Comparison of ENCODE assay signal across 23 mouse cellular contexts in the genomic region with DNA sequence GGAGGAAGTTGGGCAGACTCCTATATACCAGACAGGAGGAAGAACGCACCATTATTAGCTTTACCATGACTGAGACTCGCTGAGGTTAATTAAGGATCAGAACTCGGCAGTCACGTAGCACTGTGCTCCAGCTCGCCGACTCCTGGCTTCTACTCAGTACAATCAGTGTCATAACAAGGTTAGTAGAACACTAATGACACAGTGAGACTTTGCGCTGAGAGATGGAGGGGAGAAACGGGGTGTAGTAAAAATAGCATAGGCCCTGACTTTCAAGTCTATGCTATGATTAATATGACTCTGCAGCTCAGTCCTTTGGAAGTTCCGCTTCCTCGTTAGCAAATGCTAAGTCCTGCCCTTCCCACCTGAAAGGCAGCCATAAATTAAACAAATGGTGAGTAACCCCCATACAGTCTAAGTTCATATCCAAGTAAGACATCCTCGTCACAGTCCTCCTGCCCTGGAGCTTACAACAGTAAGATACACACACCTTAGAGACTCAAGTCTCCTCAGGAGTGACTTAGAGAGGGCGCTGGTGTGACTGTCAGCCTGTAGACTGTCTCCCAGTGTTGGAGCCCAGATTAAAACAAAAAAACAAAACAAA. TPM values are rescaled to one million over a fixed set of nuclear protein-coding genes. Genes with fewer than 3 reads are reported as not detected.
DNase-seq lines count a peak whose midpoint lies in the region; ATAC-seq and TF ChIP-seq lines count a peak whose summit lies in the region.
"Had no signal": no experiment of that assay in that cellular context is flagged by ENCODE, and none has a peak within 500 bp of the region (broad histone marks: within the 10 kb centered on the region; RNA-seq: fewer than 3 reads in every experiment).

No protein-coding gene starts in this region.

- no peak overlapping the region for H3K4me2 ChIP-seq in intestine, embryonic 15.5 days (replicated peaks)
- H3K4me2 ChIP-seq: embryonic facial prominence, embryonic 15.5 days; heart, embryonic 13.5 days; hindbrain, embryonic 15.5 days; limb, embryonic 15.5 days; liver, embryonic 15.5 days; midbrain, embryonic 15.5 days had no signal

- no peak for TF ChIP-seq CTCF in layer of hippocampus, adult 2 months (conservative IDR thresholded peaks at IDR 0.05)

- no peak overlapping the region for H3K4me3 ChIP-seq in layer of hippocampus, adult 2 months
- H3K4me3 ChIP-seq in intestine, embryonic 15.5 days (replicated peaks) = no peak overlapping the region
- H3K4me3 ChIP-seq: embryonic facial prominence, embryonic 15.5 days; heart, embryonic 13.5 days; hindbrain, embryonic 15.5 days; limb, embryonic 15.5 days; liver, embryonic 15.5 days; megakaryocyte, embryonic 14.5 days; midbrain, embryonic 15.5 days; myocyte had no signal

- H3K4me1 ChIP-seq in intestine, embryonic 15.5 days (replicated peaks) = no peaks in the 10 kb centered on the region
- H3K4me1 ChIP-seq: limb, embryonic 15.5 days; liver, embryonic 15.5 days had no signal

- no peaks in the 10 kb centered on the region for H3K27me3 ChIP-seq in intestine, embryonic 15.5 days (replicated peaks)
- H3K27me3 ChIP-seq: embryonic facial prominence, embryonic 15.5 days; heart, embryonic 13.5 days; hindbrain, embryonic 15.5 days; limb, embryonic 15.5 days; liver, embryonic 15.5 days; megakaryocyte, embryonic 14.5 days; midbrain, embryonic 15.5 days had no signal

- 0 out of 2 replicates have a peak, but pooled peaks cover 3% of the 10 kb centered on the region for H3K36me3 ChIP-seq in intestine, embryonic 15.5 days

- peak; percentile 20 for DNase-seq in gastrocnemius, adult 18-20 months (ENCODE audit: low spot score)
- DNase-seq in gastrocnemius, postnatal 10 days = no peak
- DNase-seq in layer of hippocampus, adult 2 months (ENCODE audit: low spot score in 2 of 2) = no peak
- DNase-seq in layer of hippocampus, adult 18-20 months (ENCODE audit: low spot score in 2 of 2) = no peak
- no peak for DNase-seq in spleen, postnatal 36 days (ENCODE audit: low spot score in 2 of 2)
- DNase-seq in lung, postnatal 4 days = no peak
- DNase-seq in spleen, postnatal 4 days (ENCODE audit: low spot score in 2 of 2) = no peak
- DNase-seq: B cell, adult 2 months; cerebellum, adult 18-20 months; cerebellum, postnatal 25 days; kidney, adult 11 months; kidney, postnatal 10 days; thymus, postnatal 14 days had no signal

- H3K9ac ChIP-seq in intestine, embryonic 15.5 days = no peak overlapping the region
- H3K9ac ChIP-seq: embryonic facial prominence, embryonic 15.5 days; heart, embryonic 13.5 days; hindbrain, embryonic 15.5 days; limb, embryonic 15.5 days; liver, embryonic 15.5 days; midbrain, embryonic 15.5 days had no signal

- 78% methylated on average over 12 of the region's 12 CpGs for WGBS in intestine, embryonic 15.5 days

- peak; percentile 17; the same call in 1 of the 2 replicates for ATAC-seq in intestine, embryonic 15.5 days
- ATAC-seq: lung, postnatal 0 days; midbrain, embryonic 15.5 days had no signal

- no peaks in the 10 kb centered on the region for H3K9me3 ChIP-seq in intestine, embryonic 15.5 days
- H3K9me3 ChIP-seq: embryonic facial prominence, embryonic 15.5 days; heart, embryonic 13.5 days; hindbrain, embryonic 15.5 days; limb, embryonic 15.5 days; liver, embryonic 15.5 days; megakaryocyte, embryonic 14.5 days; midbrain, embryonic 15.5 days had no signal

- H3K27ac ChIP-seq in layer of hippocampus, adult 2 months = peak overlapping the region; percentile 14; the same call in 1 of the 2 replicates
- H3K27ac ChIP-seq in intestine, embryonic 15.5 days = no peak overlapping the region
- H3K27ac ChIP-seq: embryonic facial prominence, embryonic 15.5 days; heart, embryonic 13.5 days; hindbrain, embryonic 15.5 days; limb, embryonic 15.5 days; liver, embryonic 15.5 days; midbrain, embryonic 15.5 days had no signal

RNA-seq across cellular contexts. Expression of a gene that starts 17.7 kb away (rescaled TPM):
- total RNA-seq in gastrocnemius, adult 18-20 months (2021) = under 1 TPM; 0.48 to 0.50 TPM
- total RNA-seq in gastrocnemius, postnatal 10 days (2021) = under 1 TPM; 0.11 to 0.23 TPM
- under 1 TPM; 0.38 to 0.44 TPM for total RNA-seq in layer of hippocampus, adult 2 months (2021)
- under 1 TPM; 0.28 to 0.42 TPM for total RNA-seq in layer of hippocampus, adult 18-20 months (2021)
- 0.13 and 0.19 TPM in 2 replicates for polyA plus RNA-seq in intestine, embryonic 15.5 days (2015; fragmentation: Nextera tagmentation; extraction: Ambion mirVana)
